Mouse (Mus musculus): ENCODE measurements around the gene Rprml. TPM values are rescaled to one million over a fixed set of nuclear protein-coding genes. Genes with fewer than 3 reads are reported as not detected.

Rprml gene
- polyA plus RNA-seq, 1 experiment from 2014 or later: 0.19 TPM

DNA sequence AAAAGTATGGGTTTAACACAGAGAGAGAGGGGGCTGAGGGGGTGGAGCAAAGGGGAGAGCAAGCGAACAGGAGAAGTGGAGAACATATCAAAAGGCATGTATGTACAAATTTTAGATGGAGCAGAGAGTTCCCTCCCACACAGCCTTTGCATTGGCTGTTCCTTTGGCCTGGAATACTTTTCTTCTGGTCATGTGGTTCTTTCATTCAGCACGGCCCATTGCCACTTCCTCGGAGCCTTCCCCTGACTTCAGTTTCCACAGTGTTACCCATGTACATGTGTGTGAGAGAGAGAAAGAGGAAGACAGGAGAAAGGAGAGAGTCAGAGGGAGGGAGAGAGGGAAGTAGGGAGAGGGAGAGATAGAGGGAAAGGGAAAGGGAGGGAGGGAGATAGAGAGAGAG lies 13.9 kb upstream of the Rprml start:
- Histone ChIP-seq H3K36me3 (ENCODE audit: insufficient read depth, low read length) (no peaks in the 10 kb centered on the region), H3K27me3 (replicated peaks; ENCODE audit: insufficient read depth, low read length) (no peaks in the 10 kb centered on the region; the same call in none of the 2 replicates), H3K4me1 (ENCODE audit: insufficient read depth, low read depth, low read length) (no peaks in the 10 kb centered on the region), H3K4me3 (ENCODE audit: low read depth, low read length) (no peak overlapping the region), H3K9ac (replicated peaks; ENCODE audit: low read depth) (no peak overlapping the region), H3K27ac (ENCODE audit: low read length) (no peak overlapping the region), H3K4me2 (replicated peaks; ENCODE audit: low read depth, low read length) (no peak overlapping the region), H3K9me3 (ENCODE audit: low read length) (no peaks in the 10 kb centered on the region)
- DNase-seq (ENCODE audit: low spot score): no peak
- TF ChIP-seq EP300 (IDR thresholded peaks at IDR 0.05): no peak
- no peak for TF ChIP-seq CTCF (IDR thresholded peaks at IDR 0.05)
- WGBS: 59% methylated on average over 3 of the region's 3 CpGs
- no peak for ATAC-seq

DNA sequence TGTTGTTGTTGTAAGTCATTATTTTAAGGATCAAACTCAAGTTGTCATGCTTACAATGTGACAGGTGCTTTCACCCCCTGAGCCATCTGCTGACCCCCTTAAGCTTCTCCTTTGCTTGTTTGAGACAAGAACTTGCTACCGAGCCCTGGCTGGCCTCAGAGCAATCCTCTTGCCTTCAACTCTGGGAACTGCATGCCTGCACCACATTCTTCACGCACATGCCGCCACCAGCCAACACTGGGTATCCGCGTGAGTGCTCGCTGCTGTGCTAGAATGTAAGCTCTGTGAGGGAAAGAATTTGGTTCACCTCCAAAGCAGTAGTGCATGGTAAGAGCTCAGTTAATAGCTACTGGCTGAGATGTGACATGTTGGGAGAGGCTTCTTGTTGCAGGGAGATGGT lies 13.1 kb upstream of the Rprml start:
- H3K27me3 ChIP-seq (replicated peaks; ENCODE audit: insufficient read depth, low read length): no peaks in the 10 kb centered on the region; the same call in none of the 2 replicates
- no peaks in the 10 kb centered on the region for H3K9me3 ChIP-seq (ENCODE audit: low read length)
- DNase-seq (ENCODE audit: low spot score) (no peak), ATAC-seq (no peak)
- H3K4me2 ChIP-seq (replicated peaks; ENCODE audit: low read depth, low read length): no peak overlapping the region
- TF ChIP-seq CTCF (IDR thresholded peaks at IDR 0.05) (no peak), EP300 (IDR thresholded peaks at IDR 0.05) (no peak)
- H3K27ac ChIP-seq (ENCODE audit: low read length): no peak overlapping the region
- no peaks in the 10 kb centered on the region for H3K36me3 ChIP-seq (ENCODE audit: insufficient read depth, low read length)
- no peak overlapping the region for H3K9ac ChIP-seq (replicated peaks; ENCODE audit: low read depth)
- WGBS: 58% methylated on average over 6 of the region's 6 CpGs
- no peak overlapping the region for H3K4me3 ChIP-seq (ENCODE audit: low read depth, low read length)
- no peaks in the 10 kb centered on the region for H3K4me1 ChIP-seq (ENCODE audit: insufficient read depth, low read depth, low read length)

DNA sequence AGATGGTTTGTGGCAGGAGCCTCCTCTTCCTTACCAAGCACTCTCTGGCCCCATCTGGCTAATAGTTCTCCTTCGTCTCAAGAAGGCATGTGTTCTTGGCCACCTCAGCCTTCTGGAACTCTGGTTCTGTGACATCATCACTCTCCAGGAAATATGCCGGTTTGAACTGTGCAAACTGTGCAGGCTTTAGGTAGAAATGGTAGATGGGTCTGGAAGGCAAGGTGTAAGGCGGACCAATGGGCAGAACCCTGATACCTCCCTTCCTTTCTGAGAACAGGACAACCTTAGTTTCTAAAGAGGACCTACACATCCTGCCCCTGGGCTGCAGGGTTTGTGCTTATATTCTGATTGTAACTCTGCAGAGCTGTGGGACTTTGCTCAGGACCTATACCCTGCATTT lies 10.6 kb upstream of the Rprml start, which contains the start of gene Lyzl6:
Gene Lyzl6, minus strand, starts transcription at position 101 of the 400 bp plus-strand sequence.
- Histone ChIP-seq H3K4me1 (ENCODE audit: insufficient read depth, low read depth, low read length) (no peaks in the 10 kb centered on the region), H3K4me3 (ENCODE audit: low read depth, low read length) (no peak within 1 kb of the TSS), H3K4me2 (replicated peaks; ENCODE audit: low read depth, low read length) (no peak within 1 kb of the TSS), H3K9ac (replicated peaks; ENCODE audit: low read depth) (no peak within 1 kb of the TSS), H3K9me3 (ENCODE audit: low read length) (no peaks in the 10 kb centered on the region), H3K27ac (ENCODE audit: low read length) (no peak within 1 kb of the TSS), H3K36me3 (ENCODE audit: insufficient read depth, low read length) (no peaks in the 10 kb centered on the region), H3K27me3 (replicated peaks; ENCODE audit: insufficient read depth, low read length) (no peaks in the 10 kb centered on the region; the same call in none of the 2 replicates)
- no peak for DNase-seq (ENCODE audit: low spot score)
- ATAC-seq: no peak
- WGBS: 62% methylated on average over 3 of the region's 3 CpGs
- no peak for TF ChIP-seq CTCF (IDR thresholded peaks at IDR 0.05)
- no peak for TF ChIP-seq EP300 (IDR thresholded peaks at IDR 0.05)

DNA sequence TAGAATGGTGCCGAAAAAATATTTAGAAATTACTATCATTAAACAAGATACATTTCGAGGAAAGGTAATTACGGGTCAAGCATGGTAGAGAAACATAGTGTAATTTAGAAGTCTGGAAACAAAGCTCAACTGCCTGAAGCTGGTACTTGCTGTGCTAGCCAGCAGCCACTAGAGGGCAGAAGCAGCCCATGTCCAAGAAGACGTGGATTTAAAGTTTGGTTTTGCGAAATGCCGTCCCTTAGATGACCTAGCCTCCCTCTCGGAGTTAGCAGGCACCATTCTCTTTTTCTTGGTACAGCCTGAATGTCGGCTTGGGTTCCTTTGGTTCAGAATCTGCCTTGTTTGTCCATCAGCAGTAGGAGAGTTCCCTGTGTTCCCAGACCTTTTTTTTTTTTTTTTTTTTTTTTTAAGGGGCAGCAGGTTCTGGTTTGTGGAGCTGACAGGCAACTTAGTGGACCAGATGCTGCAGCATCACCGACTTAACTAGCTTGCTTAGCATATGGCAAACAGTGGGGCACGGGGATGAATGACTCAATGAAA lies 9.9 kb upstream of the Rprml start:
- Histone ChIP-seq H3K36me3 (ENCODE audit: insufficient read depth, low read length) (no peaks in the 10 kb centered on the region), H3K9me3 (ENCODE audit: low read length) (no peaks in the 10 kb centered on the region), H3K27ac (ENCODE audit: low read length) (no peak overlapping the region), H3K27me3 (replicated peaks; ENCODE audit: insufficient read depth, low read length) (no peaks in the 10 kb centered on the region; the same call in none of the 2 replicates), H3K9ac (replicated peaks; ENCODE audit: low read depth) (no peak overlapping the region), H3K4me3 (ENCODE audit: low read depth, low read length) (no peak overlapping the region), H3K4me2 (replicated peaks; ENCODE audit: low read depth, low read length) (no peak overlapping the region), H3K4me1 (ENCODE audit: insufficient read depth, low read depth, low read length) (no peaks in the 10 kb centered on the region)
- no peak for ATAC-seq
- WGBS: 3% methylated on average over 10 of the region's 10 CpGs
- no peak for TF ChIP-seq EP300 (IDR thresholded peaks at IDR 0.05)
- peak; percentile 95 for TF ChIP-seq CTCF (IDR thresholded peaks at IDR 0.05)
- DNase-seq (ENCODE audit: low spot score): peak; percentile 79

DNA sequence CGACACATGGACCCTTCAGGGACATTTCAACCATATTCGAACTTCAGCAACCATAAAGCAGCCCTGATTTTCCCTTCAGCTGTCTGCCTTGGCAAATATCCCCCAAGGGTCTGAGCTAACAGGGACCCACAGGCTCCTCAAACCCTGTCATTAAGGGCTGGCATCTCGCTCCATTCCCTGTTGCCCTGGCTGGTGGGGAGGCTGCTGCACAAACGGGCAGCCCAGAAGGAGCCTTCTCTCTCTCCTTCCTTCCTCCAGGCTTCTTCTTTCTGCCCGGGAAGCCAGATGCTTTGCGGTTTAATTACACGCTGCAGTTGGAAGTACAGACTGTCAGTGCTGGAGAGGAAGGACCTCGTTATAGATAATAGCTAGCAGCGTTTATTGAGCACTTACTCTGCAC lies 6.2 kb upstream of the Rprml start:
- H3K9ac ChIP-seq (replicated peaks; ENCODE audit: low read depth): no peak overlapping the region
- ATAC-seq (no peak), DNase-seq (ENCODE audit: low spot score) (no peak)
- H3K9me3 ChIP-seq (ENCODE audit: low read length): no peaks in the 10 kb centered on the region
- WGBS: 72% methylated on average over 9 of the region's 9 CpGs
- H3K4me2 ChIP-seq (replicated peaks; ENCODE audit: low read depth, low read length): no peak overlapping the region
- TF ChIP-seq EP300 (IDR thresholded peaks at IDR 0.05): no peak
- no peak for TF ChIP-seq CTCF (IDR thresholded peaks at IDR 0.05)
- H3K36me3 ChIP-seq (ENCODE audit: insufficient read depth, low read length): no peaks in the 10 kb centered on the region
- H3K27me3 ChIP-seq (replicated peaks; ENCODE audit: insufficient read depth, low read length): peaks cover 10% of the 10 kb centered on the region
- H3K27ac ChIP-seq (ENCODE audit: low read length): no peak overlapping the region
- no peaks in the 10 kb centered on the region for H3K4me1 ChIP-seq (ENCODE audit: insufficient read depth, low read depth, low read length)
- H3K4me3 ChIP-seq (ENCODE audit: low read depth, low read length): no peak overlapping the region

DNA sequence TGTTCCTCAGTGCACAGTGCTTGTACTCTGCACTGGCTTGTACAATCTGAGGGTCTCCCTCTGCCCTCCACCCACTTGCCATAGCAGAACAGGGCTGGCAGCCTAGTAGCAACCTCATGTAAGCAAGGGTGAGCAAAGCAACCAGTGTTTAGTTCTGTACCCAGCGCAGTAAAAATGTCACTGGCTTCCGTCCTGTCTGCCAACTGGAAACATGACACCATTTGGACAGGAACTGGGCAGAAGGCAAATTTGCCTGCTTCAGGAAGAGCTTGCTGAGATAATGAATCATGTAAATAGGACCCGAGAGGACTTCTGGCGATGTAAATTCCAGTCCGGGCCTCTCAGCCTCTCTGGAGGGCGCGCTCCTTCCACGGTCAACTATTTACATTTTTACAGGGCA lies 3.6 kb upstream of the Rprml start:
- Histone ChIP-seq H3K4me1 (ENCODE audit: insufficient read depth, low read depth, low read length) (no peaks in the 10 kb centered on the region), H3K27ac (ENCODE audit: low read length) (no peak overlapping the region), H3K4me3 (ENCODE audit: low read depth, low read length) (no peak overlapping the region), H3K9me3 (ENCODE audit: low read length) (no peaks in the 10 kb centered on the region), H3K27me3 (replicated peaks; ENCODE audit: insufficient read depth, low read length) (peaks cover 32% of the 10 kb centered on the region), H3K4me2 (replicated peaks; ENCODE audit: low read depth, low read length) (no peak overlapping the region), H3K36me3 (ENCODE audit: insufficient read depth, low read length) (no peaks in the 10 kb centered on the region), H3K9ac (replicated peaks; ENCODE audit: low read depth) (no peak overlapping the region)
- 40% methylated on average over 8 of the region's 8 CpGs for WGBS
- DNase-seq (ENCODE audit: low spot score) (no peak), ATAC-seq (no peak)
- TF ChIP-seq CTCF (IDR thresholded peaks at IDR 0.05) (no peak), EP300 (IDR thresholded peaks at IDR 0.05) (no peak)

DNA sequence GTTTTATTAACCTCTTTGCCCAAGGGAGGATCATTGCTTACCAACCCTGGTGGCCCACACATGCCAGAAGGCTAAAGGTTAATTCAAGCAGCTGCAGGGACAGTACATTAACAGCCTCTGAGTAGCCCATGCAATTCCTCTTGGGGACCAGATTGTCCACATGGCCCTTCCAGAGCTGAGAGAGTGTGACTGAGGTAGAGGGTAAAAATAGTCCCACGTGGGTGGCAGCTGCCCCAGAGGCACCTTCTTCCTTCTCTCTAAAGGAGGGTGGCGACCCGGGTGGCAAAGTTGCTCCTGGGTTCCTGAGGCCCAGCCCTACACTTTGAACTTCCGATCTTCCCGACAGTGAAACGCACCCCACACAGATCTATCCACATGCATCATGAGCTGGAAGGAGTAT lies 3.1 kb upstream of the Rprml start:
- DNase-seq (ENCODE audit: low spot score) (no peak), ATAC-seq (no peak)
- Histone ChIP-seq H3K4me3 (ENCODE audit: low read depth, low read length) (no peak overlapping the region), H3K9me3 (ENCODE audit: low read length) (no peaks in the 10 kb centered on the region), H3K9ac (replicated peaks; ENCODE audit: low read depth) (no peak overlapping the region), H3K36me3 (ENCODE audit: insufficient read depth, low read length) (no peaks in the 10 kb centered on the region), H3K4me1 (ENCODE audit: insufficient read depth, low read depth, low read length) (no peaks in the 10 kb centered on the region), H3K27ac (ENCODE audit: low read length) (no peak overlapping the region), H3K27me3 (replicated peaks; ENCODE audit: insufficient read depth, low read length) (peaks cover 37% of the 10 kb centered on the region), H3K4me2 (replicated peaks; ENCODE audit: low read depth, low read length) (no peak overlapping the region)
- no peak for TF ChIP-seq EP300 (IDR thresholded peaks at IDR 0.05)
- no peak for TF ChIP-seq CTCF (IDR thresholded peaks at IDR 0.05)
- WGBS: 86% methylated on average over 6 of the region's 6 CpGs
